Mouse (Mus musculus): Measurements from ENCODE around the gene Cotl1.

DNA sequence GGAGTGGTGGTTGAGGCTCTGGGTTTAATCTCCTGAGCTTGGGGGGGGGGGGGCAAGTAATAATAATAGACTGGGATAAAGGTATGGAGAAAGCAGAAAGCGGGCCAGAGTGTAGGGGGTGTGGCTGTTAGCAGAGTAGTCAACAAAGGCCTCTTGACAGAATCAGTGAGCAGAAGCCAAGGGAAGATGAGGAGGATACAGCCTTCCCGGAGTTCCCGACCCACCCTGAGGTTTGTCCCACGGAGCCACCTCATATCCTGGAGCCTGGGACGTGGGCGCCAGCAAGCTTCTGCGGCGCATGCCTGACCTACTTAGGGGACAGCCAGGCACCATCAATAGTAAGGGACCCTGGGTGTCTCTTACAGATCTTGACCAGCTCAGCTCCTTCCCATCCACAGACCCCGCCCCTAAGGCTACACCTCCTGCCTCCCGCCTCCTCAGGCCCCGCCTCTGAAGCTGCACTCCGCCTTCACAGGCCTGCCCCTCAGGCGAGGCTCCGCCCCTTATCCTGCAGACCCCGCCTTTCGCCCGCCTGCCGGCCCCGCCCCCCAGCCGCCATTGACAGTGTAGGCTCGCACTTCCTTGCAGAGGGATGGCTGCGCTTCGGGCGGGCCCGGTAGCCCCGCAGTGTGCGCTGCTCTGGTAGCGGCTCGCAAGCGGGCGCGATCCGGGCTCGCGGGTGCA, 21.5 kb upstream of the Cotl1 start, which contains the start of gene Klhl36:
- TF ChIP-seq POLR2A (IDR thresholded peaks at IDR 0.05; ENCODE audit: low read depth, low read length) (peak; percentile 60), CTCF (IDR thresholded peaks at IDR 0.05; ENCODE audit: extremely low read depth, insufficient read depth, insufficient read length, insufficient replicate concordance) (no peak)
